Mouse (Mus musculus): ENCODE results near the gene Atp6v1a.

GRCm38 (mm10) chr16:44087650-44088049 is 51.9 kb downstream of the Atp6v1a start:
- no peak for TF ChIP-seq CTCF (IDR thresholded peaks at IDR 0.05; ENCODE audit: borderline replicate concordance, control insufficient read depth, extremely low read depth, insufficient read depth, low read length, poor library complexity)
- no peak for TF ChIP-seq POLR2A (IDR thresholded peaks at IDR 0.05; ENCODE audit: control insufficient read depth, extremely low read depth, insufficient read depth, low read length, poor library complexity)

Measured in thymus, adult 2 months (tissue).